Mouse (Mus musculus) limb, embryonic 13.5 days (tissue): ENCODE measurements at regions not wholly inside any gene's neighbourhood (a gene's known extent, or its start where the extent isn't known, plus 50 kb on each side); places are given as distances from the start of the nearest gene placed in this dataset.
A peak's percentile ranks its signal among the peaks of the same experiment; 100 is the strongest.

Source experiments
- ATAC-seq: fragments of 200-750 bp; cut with Nextera tagmentation; 2 replicates; pipeline ENCODE4 v1.8.0; 2017; ENCODE audit warnings: low read depth, moderate number of reproducible peaks, moderate TSS enrichment; ENCODE audit not compliant: low FRiP score
- H3K27ac ChIP-seq: fragments of 300-500 bp; sonication (generic); 2 replicates; pipeline ENCODE4 v1.5.1; 2015; ENCODE audit warnings: inconsistent platforms, mild to moderate bottlenecking, moderate library complexity
- H3K27me3 ChIP-seq: fragments of 300-500 bp; sonication (generic); 2 replicates; pipeline ENCODE4 v1.6.1; 2015; ENCODE audit warnings: mild to moderate bottlenecking, inconsistent platforms
- H3K36me3 ChIP-seq: fragments of 300-500 bp; sonication (generic); 2 replicates; pipeline ENCODE4 v1.6.1; 2015; ENCODE audit warnings: inconsistent platforms, mild to moderate bottlenecking, moderate library complexity
- H3K4me1 ChIP-seq: fragments of 300-500 bp; sonication (generic); 2 replicates; pipeline ENCODE4 v1.6.1; 2015; ENCODE audit warnings: inconsistent platforms
- H3K4me2 ChIP-seq: fragments of 300-500 bp; sonication (generic); replicated peaks from 2 replicates; pipeline ENCODE4 v1.6.1; 2015; ENCODE audit warnings: inconsistent platforms, mild to moderate bottlenecking, moderate library complexity
- H3K4me3 ChIP-seq: fragments of 300-500 bp; sonication (generic); 2 replicates; pipeline ENCODE4 v1.5.1; 2015; ENCODE audit warnings: moderate library complexity, mild to moderate bottlenecking, inconsistent platforms
- H3K9ac ChIP-seq: fragments of 300-500 bp; sonication (generic); 2 replicates; pipeline ENCODE4 v1.6.1; 2015; ENCODE audit warnings: mild to moderate bottlenecking, inconsistent platforms
- H3K9me3 ChIP-seq: fragments of 300-500 bp; sonication (generic); 2 replicates; pipeline ENCODE4 v1.6.1; 2016; ENCODE audit warnings: inconsistent platforms
- whole genome bisulfite sequencing: fragments of 180-500 bp; shearing (Covaris S2); methylation state at CpG from one replicate; pipeline ENCODE4 v1.1.7; 2015; 5-methylcytosine and 5-hydroxymethylcytosine counted together

GRCm38 (mm10) chr8:103993897-103994296 lies 107.5 kb upstream of the Cdh5 start:
- Histone ChIP-seq H3K36me3 (no peaks in the 10 kb centered on the region), H3K27ac (no peak overlapping the region), H3K9ac (no peak overlapping the region), H3K4me2 (no peak overlapping the region), H3K4me3 (no peak overlapping the region), H3K9me3 (no peaks in the 10 kb centered on the region), H3K27me3 (no peaks in the 10 kb centered on the region), H3K4me1 (no peaks in the 10 kb centered on the region)
- ATAC-seq: no peak
- 85% methylated on average over 2 of the region's 2 CpGs for WGBS

- ATAC-seq: no peak
- Histone ChIP-seq H3K9me3 (no peaks in the 10 kb centered on the region), H3K9ac (no peak overlapping the region), H3K27ac (no peak overlapping the region), H3K4me2 (no peak overlapping the region), H3K27me3 (no peaks in the 10 kb centered on the region), H3K36me3 (no peaks in the 10 kb centered on the region), H3K4me1 (no peaks in the 10 kb centered on the region), H3K4me3 (no peak overlapping the region)
- WGBS: 86% methylated on average over 6 of the region's 6 CpGs
Observed at GRCm38 (mm10) chr8:103998143-103998542, 103.3 kb upstream of the Cdh5 start.

GRCm38 (mm10) chr8:104007209-104007608 lies 94.2 kb upstream of the Cdh5 start:
- H3K27me3 ChIP-seq: no peaks in the 10 kb centered on the region
- no peak overlapping the region for H3K4me3 ChIP-seq
- ATAC-seq: no peak
- no peaks in the 10 kb centered on the region for H3K36me3 ChIP-seq
- H3K27ac ChIP-seq: no peak overlapping the region
- H3K4me1 ChIP-seq: no peaks in the 10 kb centered on the region
- 72% methylated on average over 2 of the region's 2 CpGs for WGBS
- H3K9ac ChIP-seq: no peak overlapping the region
- H3K4me2 ChIP-seq: no peak overlapping the region
- H3K9me3 ChIP-seq: no peaks in the 10 kb centered on the region

- no peak overlapping the region for H3K9ac ChIP-seq
- H3K27ac ChIP-seq: no peak overlapping the region
- no peak overlapping the region for H3K4me3 ChIP-seq
- WGBS: 54% methylated on average over 5 of the region's 5 CpGs
- H3K4me2 ChIP-seq: no peak overlapping the region
- H3K27me3 ChIP-seq: no peaks in the 10 kb centered on the region
- H3K4me1 ChIP-seq: no peaks in the 10 kb centered on the region
- H3K9me3 ChIP-seq: no peaks in the 10 kb centered on the region
- no peaks in the 10 kb centered on the region for H3K36me3 ChIP-seq
- ATAC-seq: no peak
Observed at GRCm38 (mm10) chr8:104008756-104009155, 92.7 kb upstream of the Cdh5 start.

GRCm38 (mm10) chr8:104009306-104009705 lies 92.1 kb upstream of the Cdh5 start:
- WGBS: 93% methylated on average over 6 of the region's 6 CpGs
- H3K4me1 ChIP-seq: no peaks in the 10 kb centered on the region
- H3K36me3 ChIP-seq: no peaks in the 10 kb centered on the region
- no peak for ATAC-seq
- no peak overlapping the region for H3K27ac ChIP-seq
- H3K9me3 ChIP-seq: no peaks in the 10 kb centered on the region
- H3K9ac ChIP-seq: no peak overlapping the region
- no peaks in the 10 kb centered on the region for H3K27me3 ChIP-seq
- no peak overlapping the region for H3K4me2 ChIP-seq
- H3K4me3 ChIP-seq: no peak overlapping the region

GRCm38 (mm10) chr8:104022231-104022630 lies 79.2 kb upstream of the Cdh5 start:
- no peak overlapping the region for H3K9ac ChIP-seq
- H3K27me3 ChIP-seq: no peaks in the 10 kb centered on the region
- H3K4me1 ChIP-seq: peaks cover 36% of the 10 kb centered on the region
- 47% methylated on average over 7 of the region's 7 CpGs for WGBS
- H3K4me2 ChIP-seq: peak overlapping the region; percentile 30
- H3K27ac ChIP-seq: peak overlapping the region; percentile 79
- no peak for ATAC-seq
- no peaks in the 10 kb centered on the region for H3K36me3 ChIP-seq
- no peaks in the 10 kb centered on the region for H3K9me3 ChIP-seq
- H3K4me3 ChIP-seq: no peak overlapping the region

GRCm38 (mm10) chr8:104022691-104023509 lies 78.5 kb upstream of the Cdh5 start:
- no peaks in the 10 kb centered on the region for H3K36me3 ChIP-seq
- no peaks in the 10 kb centered on the region for H3K9me3 ChIP-seq
- peaks cover 41% of the 10 kb centered on the region for H3K4me1 ChIP-seq
- H3K27ac ChIP-seq: peak overlapping the region; percentile 79
- no peak overlapping the region for H3K9ac ChIP-seq
- peak overlapping the region; percentile 30 for H3K4me2 ChIP-seq
- no peak overlapping the region for H3K4me3 ChIP-seq
- WGBS: 9% methylated on average over 9 of the region's 9 CpGs
- no peaks in the 10 kb centered on the region for H3K27me3 ChIP-seq
- peak; percentile 93 for ATAC-seq

- Histone ChIP-seq H3K36me3 (peaks cover 3% of the 10 kb centered on the region; the same call in 1 of the 2 replicates), H3K9me3 (peaks cover 15% of the 10 kb centered on the region), H3K27me3 (no peaks in the 10 kb centered on the region), H3K4me3 (no peak overlapping the region), H3K4me2 (peak overlapping the region; percentile 28), H3K4me1 (peaks cover 40% of the 10 kb centered on the region), H3K27ac (no peak overlapping the region; the same call in 1 of the 2 replicates), H3K9ac (no peak overlapping the region)
- 31% methylated on average over 11 of the region's 11 CpGs for WGBS
- ATAC-seq: no peak
Observed at GRCm38 (mm10) chr8:104027161-104027821, 74.1 kb upstream of the Cdh5 start.

GRCm38 (mm10) chr8:104028626-104029025 lies 72.8 kb upstream of the Cdh5 start:
- Histone ChIP-seq H3K4me1 (peaks cover 26% of the 10 kb centered on the region), H3K36me3 (peaks cover 3% of the 10 kb centered on the region; the same call in 1 of the 2 replicates), H3K27me3 (no peaks in the 10 kb centered on the region), H3K4me2 (peak overlapping the region; percentile 52), H3K9ac (no peak overlapping the region), H3K4me3 (no peak overlapping the region; the same call in 1 of the 2 replicates), H3K9me3 (peaks cover 15% of the 10 kb centered on the region), H3K27ac (peak overlapping the region; percentile 6; the same call in 1 of the 2 replicates)
- peak; percentile 84 for ATAC-seq
- 1% methylated on average over 22 of the region's 22 CpGs for WGBS

GRCm38 (mm10) chr8:104032179-104032578 lies 69.2 kb upstream of the Cdh5 start:
- 90% methylated on average over 2 of the region's 2 CpGs for WGBS
- no peak for ATAC-seq
- no peak overlapping the region for H3K27ac ChIP-seq

GRCm38 (mm10) chr8:104033148-104033547 lies 68.3 kb upstream of the Cdh5 start:
- no peak overlapping the region for H3K4me2 ChIP-seq
- no peak overlapping the region for H3K27ac ChIP-seq
- H3K27me3 ChIP-seq: no peaks in the 10 kb centered on the region
- H3K4me3 ChIP-seq: no peak overlapping the region
- peaks cover 15% of the 10 kb centered on the region for H3K9me3 ChIP-seq
- H3K4me1 ChIP-seq: peaks cover 4% of the 10 kb centered on the region
- H3K36me3 ChIP-seq: peaks cover 3% of the 10 kb centered on the region; the same call in 1 of the 2 replicates
- ATAC-seq: no peak
- H3K9ac ChIP-seq: no peak overlapping the region
- WGBS: 52% methylated on average over 2 of the region's 2 CpGs

More at GRCm38 (mm10) chr8:104032179-104032578, 69.2 kb upstream of the Cdh5 start:
- Histone ChIP-seq H3K27me3 (no peaks in the 10 kb centered on the region), H3K4me2 (no peak overlapping the region), H3K9ac (no peak overlapping the region), H3K36me3 (peaks cover 3% of the 10 kb centered on the region; the same call in 1 of the 2 replicates), H3K9me3 (peaks cover 15% of the 10 kb centered on the region), H3K4me3 (no peak overlapping the region), H3K4me1 (peaks cover 13% of the 10 kb centered on the region)

- Histone ChIP-seq H3K9ac (no peak overlapping the region), H3K4me1 (no peaks in the 10 kb centered on the region), H3K4me2 (no peak overlapping the region), H3K27ac (no peak overlapping the region), H3K4me3 (no peak overlapping the region), H3K27me3 (no peaks in the 10 kb centered on the region), H3K9me3 (peaks cover 15% of the 10 kb centered on the region), H3K36me3 (peaks cover 3% of the 10 kb centered on the region; the same call in 1 of the 2 replicates)
- no peak for ATAC-seq
- WGBS: 78% methylated on average over 3 of the region's 3 CpGs
Observed at GRCm38 (mm10) chr8:104034286-104034685, 67.1 kb upstream of the Cdh5 start.
